Mouse (Mus musculus): ENCODE measurements around the gene Dennd2c. TPM values are rescaled to one million over a fixed set of nuclear protein-coding genes. Genes with fewer than 3 reads are reported as not detected.
A peak's percentile ranks its signal among the peaks of the same experiment; 100 is the strongest.

Dennd2c gene
- polyA plus RNA-seq (2015; fragmentation: Nextera tagmentation; extraction: Ambion mirVana): 0.84 and 1.4 TPM in 2 replicates

DNA sequence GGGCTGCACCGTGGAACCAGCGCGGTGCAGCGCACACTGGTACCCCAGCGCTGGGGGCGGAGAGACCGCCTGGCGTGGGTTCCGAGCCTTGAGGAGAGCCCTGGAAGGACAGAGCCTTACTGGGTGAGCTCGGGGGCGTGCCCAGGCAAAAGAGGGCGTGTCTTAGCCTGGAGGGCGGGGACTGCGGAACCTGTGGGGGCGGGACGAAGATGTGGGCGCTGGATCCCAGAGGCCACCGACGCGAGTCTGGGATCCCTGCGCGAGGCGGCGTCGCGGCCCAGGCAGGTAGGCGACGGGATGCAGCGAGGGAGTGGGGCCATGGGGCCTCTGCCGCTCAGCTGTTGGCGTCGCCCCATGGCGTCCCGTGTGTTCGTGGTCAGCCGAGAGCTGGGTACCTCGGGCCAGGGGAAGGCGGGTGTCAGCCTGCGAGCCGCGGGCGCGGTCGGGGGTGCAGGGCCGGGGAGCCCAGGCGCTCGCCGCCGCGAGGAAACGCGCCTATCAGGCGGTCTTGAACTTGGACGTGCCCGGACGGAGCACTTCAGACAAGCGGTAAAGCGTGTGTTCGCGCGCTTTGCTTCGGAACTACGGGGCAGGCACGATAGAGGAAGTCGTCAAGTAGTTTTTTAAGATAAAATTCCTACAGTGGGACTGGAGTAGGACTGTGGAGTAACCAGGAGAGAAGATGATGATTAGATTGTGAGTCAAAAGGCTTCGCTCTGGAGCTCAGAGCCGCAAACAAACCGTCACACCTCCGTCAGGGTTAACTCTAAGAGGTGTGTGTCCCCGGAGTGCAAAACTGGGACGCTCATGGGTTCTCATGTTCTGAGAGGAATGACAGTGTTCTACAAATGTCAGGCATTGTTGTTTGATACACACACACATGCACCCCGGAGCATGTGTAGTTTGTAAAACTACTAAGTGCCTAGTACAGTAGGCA, at the start of gene Dennd2c:
Gene Dennd2c (plus strand): TSS at position 151 of the 937 bp plus-strand sequence.
- H3K27me3 ChIP-seq: peaks cover 11% of the 10 kb centered on the region; the same call in 1 of the 2 replicates
- H3K36me3 ChIP-seq: no peaks in the 10 kb centered on the region
- H3K4me2 ChIP-seq (replicated peaks): peak within 1 kb of the TSS; percentile 91
- peak; percentile 97 for ATAC-seq (replicated peaks)
- peak within 1 kb of the TSS; percentile 49 for H3K9ac ChIP-seq (replicated peaks)
- H3K4me3 ChIP-seq: peak within 1 kb of the TSS; percentile 55
- 1% methylated on average over 72 of the region's 72 CpGs for WGBS
- H3K27ac ChIP-seq (replicated peaks): no peak within 1 kb of the TSS
- peaks cover 14% of the 10 kb centered on the region for H3K4me1 ChIP-seq
- no peaks in the 10 kb centered on the region for H3K9me3 ChIP-seq

DNA sequence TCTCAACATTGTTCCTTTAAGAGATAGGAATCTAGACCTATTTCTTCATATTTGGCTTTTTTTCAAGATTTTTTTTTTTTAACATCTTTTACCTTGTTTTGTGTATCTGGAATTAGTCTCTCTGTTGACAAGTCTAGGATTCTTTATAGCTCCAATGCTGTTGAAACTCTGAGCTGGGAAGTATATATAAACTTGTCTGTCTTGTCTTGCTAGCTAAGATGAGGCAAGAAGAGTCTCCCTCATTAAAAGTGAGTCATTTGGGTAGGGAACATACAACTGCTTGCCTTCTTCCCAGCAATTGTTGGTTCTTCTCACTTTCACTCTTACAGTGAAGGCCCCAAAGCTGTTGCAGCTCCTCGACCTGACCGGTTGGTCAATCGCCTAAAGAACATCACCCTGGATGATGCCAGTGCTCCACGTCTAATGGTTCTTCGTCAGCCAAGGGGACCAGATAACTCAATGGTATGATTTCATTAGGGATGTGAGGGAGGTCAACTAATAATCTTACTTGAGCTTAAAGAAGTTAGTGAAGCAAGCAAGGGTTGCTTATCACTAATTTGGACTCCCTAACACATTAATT, 46.3 kb upstream of the Dennd2c start:
- no peak for ATAC-seq (replicated peaks)
- H3K4me1 ChIP-seq: peaks cover 16% of the 10 kb centered on the region
- no peaks in the 10 kb centered on the region for H3K27me3 ChIP-seq
- no peak overlapping the region for H3K4me3 ChIP-seq
- no peaks in the 10 kb centered on the region for H3K9me3 ChIP-seq
- peaks cover 64% of the 10 kb centered on the region for H3K36me3 ChIP-seq
- no peak overlapping the region for H3K27ac ChIP-seq (replicated peaks)
- 88% methylated on average over 5 of the region's 5 CpGs for WGBS
- H3K9ac ChIP-seq (replicated peaks): no peak overlapping the region
- H3K4me2 ChIP-seq (replicated peaks): no peak overlapping the region

DNA sequence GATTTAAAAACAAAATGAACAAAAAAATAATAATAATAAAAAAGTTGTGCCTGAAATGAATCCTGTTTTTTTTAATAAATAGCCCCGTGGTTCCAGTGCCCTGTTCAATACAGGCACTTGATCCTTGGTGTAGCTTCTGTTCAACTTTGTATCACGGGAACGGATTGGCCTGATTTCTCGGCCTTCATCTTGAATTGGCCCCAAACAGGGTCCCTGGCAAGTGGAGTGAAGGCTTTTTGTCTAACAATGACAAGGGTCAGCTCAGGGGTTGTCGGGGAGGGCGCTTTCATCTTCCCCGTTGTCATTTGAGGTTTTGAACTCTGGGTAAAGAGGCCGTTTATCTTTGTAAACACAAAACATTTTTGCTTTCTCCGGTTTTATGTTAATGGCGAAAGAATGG, 44.7 kb upstream of the Dennd2c start:
- Histone ChIP-seq H3K36me3 (peaks cover 64% of the 10 kb centered on the region), H3K4me3 (peak overlapping the region; percentile 79), H3K9ac (replicated peaks) (peak overlapping the region; percentile 85), H3K4me1 (peaks cover 17% of the 10 kb centered on the region), H3K9me3 (no peaks in the 10 kb centered on the region), H3K27me3 (no peaks in the 10 kb centered on the region), H3K4me2 (replicated peaks) (peak overlapping the region; percentile 67), H3K27ac (replicated peaks) (peak overlapping the region; percentile 97)
- ATAC-seq (replicated peaks): peak; percentile 56
- WGBS: 1% methylated on average over 10 of the region's 10 CpGs

DNA sequence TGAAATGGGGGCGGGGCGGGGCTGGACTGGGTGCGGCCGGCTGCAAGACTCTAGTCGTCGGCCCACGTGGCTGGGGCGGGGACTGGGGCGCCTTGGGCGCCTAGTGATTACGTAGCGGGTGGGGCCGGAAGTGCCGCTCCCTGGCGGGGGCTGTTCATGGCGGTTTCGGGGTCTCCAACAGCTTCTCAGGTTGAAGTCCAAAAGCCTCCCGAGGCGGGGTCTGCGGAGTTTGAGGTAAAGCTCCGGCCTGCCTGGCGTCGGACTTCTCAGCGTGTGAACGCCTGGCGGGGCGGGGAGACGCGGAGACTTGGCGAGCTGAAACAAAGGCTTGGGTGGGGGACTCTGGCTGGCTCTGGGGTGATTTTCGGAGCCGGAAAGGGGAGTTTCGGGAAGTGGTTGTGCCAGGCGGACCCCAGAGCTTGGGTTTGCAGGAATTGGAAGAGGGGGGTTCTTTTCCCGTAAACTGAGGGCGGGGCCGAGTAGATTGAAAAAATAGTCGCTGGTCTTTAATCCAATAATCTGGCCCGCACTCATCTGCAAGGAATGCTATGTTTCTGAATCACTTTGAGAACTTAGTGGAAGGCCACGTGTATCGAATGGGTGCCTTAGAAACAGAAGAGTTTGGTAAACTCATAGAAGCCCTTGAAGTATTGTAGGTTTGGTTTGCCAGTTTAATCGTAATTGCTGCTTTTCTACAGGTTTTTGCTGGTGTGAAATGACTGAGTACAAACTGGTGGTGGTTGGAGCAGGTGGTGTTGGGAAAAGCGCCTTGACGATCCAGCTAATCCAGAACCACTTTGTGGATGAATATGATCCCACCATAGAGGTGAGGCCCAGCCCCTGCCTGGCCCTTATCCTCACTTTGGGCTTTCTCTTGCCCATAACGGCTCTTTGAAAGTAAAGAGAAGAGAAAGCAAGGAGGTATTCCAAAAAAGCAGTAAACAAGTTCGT, 43.9 kb upstream of the Dennd2c start, which contains the start of gene Nras:
Gene Nras (plus strand): TSS at position 79 of the 951 bp plus-strand sequence.
- Histone ChIP-seq H3K36me3 (peaks cover 66% of the 10 kb centered on the region), H3K9me3 (no peaks in the 10 kb centered on the region), H3K9ac (replicated peaks) (peak within 1 kb of the TSS; percentile 85), H3K4me1 (peaks cover 17% of the 10 kb centered on the region), H3K27ac (replicated peaks) (peak within 1 kb of the TSS; percentile 97), H3K27me3 (no peaks in the 10 kb centered on the region), H3K4me3 (peak within 1 kb of the TSS; percentile 79), H3K4me2 (replicated peaks) (peak within 1 kb of the TSS; percentile 67)
- ATAC-seq (replicated peaks): peak; percentile 99
- 2% methylated on average over 46 of the region's 46 CpGs for WGBS

DNA sequence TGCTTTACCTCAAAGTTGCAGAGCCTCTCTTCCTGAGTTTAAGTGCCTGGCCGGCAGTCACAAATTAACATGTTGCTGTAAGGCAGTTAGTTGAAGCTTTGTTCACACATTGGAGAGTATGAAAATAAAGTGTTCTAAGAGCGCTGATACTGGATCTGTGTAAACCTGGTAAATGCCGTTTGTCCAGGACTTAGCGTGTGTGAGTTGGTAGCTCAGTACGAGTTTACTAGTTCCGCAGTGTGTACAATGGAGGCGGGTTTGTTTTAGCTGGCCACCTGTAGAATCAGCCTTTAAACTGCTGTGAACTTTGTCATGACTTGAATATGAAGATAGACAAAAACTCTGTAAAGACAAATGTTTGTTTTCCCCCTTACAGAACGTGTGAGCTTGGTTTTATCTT, 35.5 kb upstream of the Dennd2c start:
- WGBS: 94% methylated on average over 8 of the region's 8 CpGs

DNA sequence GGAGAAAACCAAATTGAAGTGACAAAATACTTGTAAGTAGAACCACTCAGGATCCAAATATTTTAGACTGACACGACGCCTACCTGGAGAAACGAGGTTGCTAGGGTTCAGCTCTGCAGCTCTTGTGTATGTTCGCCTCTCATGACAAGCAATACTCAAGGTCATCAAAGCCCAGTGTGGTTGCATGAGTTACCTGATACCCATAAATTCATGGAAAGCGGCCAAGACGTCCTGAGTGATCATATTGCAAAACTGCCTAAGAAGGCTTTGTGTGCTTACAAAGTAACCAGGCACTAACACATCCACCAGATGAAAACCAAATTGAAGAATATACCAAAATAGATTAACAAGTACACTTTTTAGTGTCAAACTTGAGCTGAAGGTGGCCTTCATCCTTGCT, 33.4 kb upstream of the Dennd2c start:
- H3K36me3 ChIP-seq: peaks cover 46% of the 10 kb centered on the region
- no peak overlapping the region for H3K9ac ChIP-seq (replicated peaks)
- no peaks in the 10 kb centered on the region for H3K9me3 ChIP-seq
- ATAC-seq (replicated peaks): no peak
- H3K4me1 ChIP-seq: no peaks in the 10 kb centered on the region
- 93% methylated on average over 6 of the region's 6 CpGs for WGBS
- no peak overlapping the region for H3K27ac ChIP-seq (replicated peaks)
- no peak overlapping the region for H3K4me3 ChIP-seq
- H3K27me3 ChIP-seq: no peaks in the 10 kb centered on the region
- no peak overlapping the region for H3K4me2 ChIP-seq (replicated peaks)

More for the DNA sequence above, 35.5 kb upstream of the Dennd2c start:
- H3K4me1 ChIP-seq: no peaks in the 10 kb centered on the region
- no peak overlapping the region for H3K9ac ChIP-seq (replicated peaks)
- H3K27me3 ChIP-seq: no peaks in the 10 kb centered on the region
- no peaks in the 10 kb centered on the region for H3K9me3 ChIP-seq
- no peak overlapping the region for H3K4me3 ChIP-seq
- peaks cover 65% of the 10 kb centered on the region for H3K36me3 ChIP-seq
- no peak overlapping the region for H3K27ac ChIP-seq (replicated peaks)
- ATAC-seq (replicated peaks): no peak
- H3K4me2 ChIP-seq (replicated peaks): no peak overlapping the region

DNA sequence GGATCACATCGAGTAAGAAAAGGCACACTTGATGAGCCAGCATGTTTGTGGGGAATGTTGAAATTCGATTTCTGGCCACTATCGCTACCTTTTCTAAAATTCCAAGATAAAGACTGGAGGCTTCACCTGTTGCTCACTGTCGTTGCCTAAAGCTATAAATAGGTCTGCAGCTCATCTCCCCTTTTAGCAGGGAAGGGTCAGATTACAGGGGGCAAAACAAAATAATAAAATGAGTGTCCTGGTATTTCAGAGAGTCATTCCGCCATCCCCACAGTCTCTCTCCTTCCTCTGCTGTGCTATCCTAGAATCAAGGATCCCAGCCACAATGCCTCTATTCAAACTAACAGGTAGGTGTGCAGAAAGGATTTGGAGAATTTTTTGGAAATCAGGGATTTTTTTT, 28.6 kb upstream of the Dennd2c start, which contains the start of gene Ampd1:
Gene Ampd1 (plus strand): TSS at position 244 of the 400 bp plus-strand sequence.
- no peak for ATAC-seq (replicated peaks)
- Histone ChIP-seq H3K9me3 (no peaks in the 10 kb centered on the region), H3K27me3 (no peaks in the 10 kb centered on the region), H3K4me2 (replicated peaks) (no peak within 1 kb of the TSS), H3K4me3 (no peak within 1 kb of the TSS), H3K4me1 (no peaks in the 10 kb centered on the region), H3K36me3 (peaks cover 7% of the 10 kb centered on the region), H3K27ac (replicated peaks) (no peak within 1 kb of the TSS), H3K9ac (replicated peaks) (no peak within 1 kb of the TSS)
- 76% methylated on average over 5 of the region's 5 CpGs for WGBS

DNA sequence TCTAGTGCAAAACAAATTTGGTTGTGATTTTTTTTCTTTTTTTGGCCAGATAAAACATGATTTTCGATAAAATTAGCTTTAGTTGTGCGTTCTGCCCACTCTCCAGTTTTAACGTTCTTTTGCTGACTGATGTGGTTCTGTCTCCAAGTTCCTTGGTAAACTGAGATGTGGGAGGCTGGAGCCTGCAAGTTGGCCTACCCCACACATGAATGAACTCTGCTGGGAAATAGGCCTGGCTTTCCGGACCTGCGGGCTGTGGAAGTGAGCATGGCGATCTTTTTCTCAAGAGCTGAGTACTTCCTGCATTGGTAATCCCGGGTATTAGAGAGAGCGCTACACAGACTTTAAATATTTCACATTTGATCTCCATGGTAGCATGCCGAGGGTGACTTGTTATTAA, 26.5 kb upstream of the Dennd2c start:
- Histone ChIP-seq H3K9ac (replicated peaks) (no peak overlapping the region), H3K36me3 (no peaks in the 10 kb centered on the region), H3K27ac (replicated peaks) (no peak overlapping the region), H3K4me1 (no peaks in the 10 kb centered on the region), H3K27me3 (no peaks in the 10 kb centered on the region), H3K9me3 (no peaks in the 10 kb centered on the region), H3K4me3 (no peak overlapping the region), H3K4me2 (replicated peaks) (no peak overlapping the region)
- 93% methylated on average over 9 of the region's 9 CpGs for WGBS
- no peak for ATAC-seq (replicated peaks)

DNA sequence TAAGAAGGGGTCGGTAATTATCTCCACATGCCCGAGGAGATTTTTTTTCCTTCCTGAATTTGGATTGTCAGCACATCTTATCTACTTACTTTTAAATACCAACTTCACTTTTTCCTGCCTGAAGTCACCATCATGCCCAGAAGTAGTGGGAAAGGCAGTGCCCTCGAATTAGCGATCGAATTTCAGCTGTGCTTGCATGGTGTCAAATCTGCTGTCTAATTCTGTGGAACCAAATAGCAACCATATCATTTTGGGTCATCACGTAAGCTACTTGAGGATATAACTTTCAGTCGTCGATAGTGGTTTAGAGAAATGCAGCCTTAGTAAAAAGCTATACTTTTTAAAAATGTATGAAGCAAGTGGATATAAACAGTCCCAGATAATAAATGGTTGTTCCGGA, 25.9 kb upstream of the Dennd2c start:
- H3K27ac ChIP-seq (replicated peaks): no peak overlapping the region
- no peak for ATAC-seq (replicated peaks)
- no peaks in the 10 kb centered on the region for H3K27me3 ChIP-seq
- no peak overlapping the region for H3K4me3 ChIP-seq
- H3K36me3 ChIP-seq: no peaks in the 10 kb centered on the region
- no peak overlapping the region for H3K9ac ChIP-seq (replicated peaks)
- H3K4me1 ChIP-seq: no peaks in the 10 kb centered on the region
- no peaks in the 10 kb centered on the region for H3K9me3 ChIP-seq
- no peak overlapping the region for H3K4me2 ChIP-seq (replicated peaks)
- WGBS: 96% methylated on average over 9 of the region's 9 CpGs

DNA sequence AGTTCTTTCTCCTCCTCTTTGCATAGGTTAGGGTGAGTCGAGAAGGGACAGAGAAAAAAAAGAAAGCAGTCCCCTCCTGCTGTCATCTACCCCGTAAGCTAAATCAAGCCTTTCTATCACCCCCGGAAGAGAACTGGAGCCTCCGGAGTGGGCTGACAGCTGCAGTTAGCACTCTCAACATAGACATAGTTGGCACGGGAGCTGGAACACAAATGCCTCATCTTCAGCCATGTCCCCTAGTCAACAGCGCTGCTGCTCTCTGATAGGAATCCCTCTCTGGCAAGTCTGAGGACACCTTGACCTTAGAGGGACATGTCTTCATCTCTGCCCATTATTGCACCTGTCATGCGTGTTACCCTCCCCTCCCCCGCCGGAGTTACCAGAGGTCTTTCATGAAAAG, 23.1 kb upstream of the Dennd2c start:
- Histone ChIP-seq H3K4me3 (no peak overlapping the region), H3K36me3 (no peaks in the 10 kb centered on the region), H3K9ac (replicated peaks) (no peak overlapping the region), H3K9me3 (no peaks in the 10 kb centered on the region), H3K4me2 (replicated peaks) (no peak overlapping the region), H3K27ac (replicated peaks) (no peak overlapping the region), H3K27me3 (no peaks in the 10 kb centered on the region), H3K4me1 (no peaks in the 10 kb centered on the region)
- 85% methylated on average over 9 of the region's 9 CpGs for WGBS
- no peak for ATAC-seq (replicated peaks)

DNA sequence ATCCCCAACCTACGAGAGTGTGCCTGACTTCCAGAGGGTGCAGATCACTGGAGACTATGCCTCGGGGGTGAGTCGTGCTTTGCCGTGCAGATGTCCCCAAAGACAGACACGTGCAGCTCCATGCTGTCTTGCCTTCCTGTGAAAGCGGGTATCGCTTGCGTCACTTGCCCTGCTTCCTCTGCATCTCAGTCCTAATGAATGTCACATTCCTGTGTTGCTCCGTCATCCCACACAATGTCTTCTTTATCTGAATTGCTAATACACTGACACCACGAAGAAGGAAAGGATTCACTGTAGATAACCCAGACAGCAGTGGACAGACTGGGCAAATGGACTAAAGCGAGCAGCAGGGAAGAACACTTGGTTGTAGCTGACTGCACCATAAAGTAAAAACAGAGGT, 21.4 kb upstream of the Dennd2c start:
- no peaks in the 10 kb centered on the region for H3K36me3 ChIP-seq
- 72% methylated on average over 11 of the region's 11 CpGs for WGBS

More for the DNA sequence above, 21.4 kb upstream of the Dennd2c start:
- no peak overlapping the region for H3K4me3 ChIP-seq
- ATAC-seq (replicated peaks): no peak
- no peaks in the 10 kb centered on the region for H3K27me3 ChIP-seq
- H3K4me1 ChIP-seq: no peaks in the 10 kb centered on the region
- H3K27ac ChIP-seq (replicated peaks): no peak overlapping the region
- no peak overlapping the region for H3K9ac ChIP-seq (replicated peaks)
- no peak overlapping the region for H3K4me2 ChIP-seq (replicated peaks)
- no peaks in the 10 kb centered on the region for H3K9me3 ChIP-seq

Measured in forebrain, embryonic 15.5 days (tissue).